Mouse (Mus musculus): ENCODE data around the gene Pycr1.

Gene Pycr1

DNA sequence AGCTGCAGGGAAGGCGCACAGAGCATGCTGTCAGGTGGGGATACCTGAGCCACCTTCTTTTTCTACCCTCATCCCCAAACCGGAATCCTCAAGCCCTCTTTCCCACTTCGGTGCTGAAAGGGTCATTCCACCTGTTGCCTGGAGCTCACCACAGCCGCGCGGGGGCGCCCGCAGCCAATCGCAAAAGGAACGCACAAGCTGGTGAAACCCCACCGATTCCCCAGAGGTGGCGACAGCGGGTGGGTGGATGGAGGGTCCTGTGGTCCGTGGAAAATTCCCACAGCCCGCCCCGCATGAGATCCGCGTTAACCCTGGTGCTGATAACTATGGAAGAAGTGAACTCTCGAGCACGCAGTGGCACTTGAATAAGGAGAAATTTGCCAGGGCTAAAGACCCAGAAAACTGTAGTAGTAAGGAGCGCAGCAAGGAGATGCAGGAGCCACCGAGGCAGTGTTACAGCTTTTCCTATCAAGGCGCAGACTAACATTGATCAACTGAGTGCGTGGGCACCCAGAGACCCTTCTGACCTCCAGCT is 15.4 kb upstream of the Pycr1 start:
- DNase-seq (ENCODE audit: low spot score in 2 of 2), result peak; percentile 75 to 79

DNA sequence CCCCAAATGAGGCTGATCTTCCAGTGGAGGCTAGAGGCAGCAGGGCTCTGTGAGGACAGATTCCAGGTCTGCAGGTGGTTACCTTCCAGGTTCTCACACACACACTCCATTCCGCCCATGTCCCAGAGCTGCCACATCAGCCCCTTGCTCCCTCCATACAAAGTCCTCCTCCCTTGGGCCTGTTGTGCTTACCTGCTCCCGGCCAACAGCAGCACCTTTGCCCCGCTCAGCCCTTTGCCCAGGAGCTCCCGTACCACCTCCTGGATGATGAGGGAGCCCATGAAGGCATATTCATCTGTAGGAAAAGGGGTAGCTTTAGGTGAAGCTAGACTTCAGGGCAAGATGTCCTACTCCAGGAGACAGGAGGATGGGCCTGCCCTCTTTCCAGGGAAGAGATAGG is 13.7 kb upstream of the Pycr1 start:
- DNase-seq (ENCODE audit: low spot score in 2 of 2), result no peak

DNA sequence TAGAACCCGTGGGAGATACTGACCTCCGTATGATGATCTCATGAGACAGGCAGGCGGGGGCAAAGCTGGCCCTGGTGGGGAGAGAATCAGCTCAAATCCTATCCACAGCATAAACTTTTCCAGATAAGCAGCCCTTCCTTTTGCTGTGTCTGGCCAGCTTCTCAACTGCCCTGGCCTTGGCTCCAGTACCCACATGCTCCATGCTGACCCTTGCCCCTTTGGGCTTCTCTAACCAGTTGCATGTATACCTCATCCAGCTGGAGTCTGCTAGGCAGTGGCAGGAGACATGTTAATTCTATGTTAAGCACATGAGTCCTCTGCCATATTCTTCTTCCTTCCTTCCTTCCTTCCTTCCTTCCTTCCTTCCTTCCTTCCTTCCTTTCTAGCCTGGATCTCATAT is 11.2 kb upstream of the Pycr1 start:
- no peak for DNase-seq (ENCODE audit: low spot score in 2 of 2)

DNA sequence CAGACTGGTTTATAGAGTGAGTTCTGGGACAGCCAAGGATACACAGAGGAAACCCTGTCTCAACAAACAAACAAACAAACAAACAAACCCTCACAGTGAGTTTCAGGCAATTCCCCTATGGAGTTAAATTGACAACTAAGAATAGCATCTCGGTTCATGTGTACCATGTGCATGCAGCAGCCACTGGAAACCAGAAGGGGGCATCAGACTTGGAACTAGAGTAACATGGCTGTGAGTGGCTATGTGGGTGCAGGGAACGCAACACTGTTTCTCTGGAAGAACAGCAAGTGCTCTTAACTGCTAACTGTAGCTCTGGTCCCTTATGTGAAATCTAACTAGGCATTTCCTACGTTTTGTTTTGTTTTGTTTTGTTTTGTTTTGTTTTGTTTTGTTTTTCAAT is 8.3 kb upstream of the Pycr1 start:
- DNase-seq (ENCODE audit: low spot score in 2 of 2), result no peak

DNA sequence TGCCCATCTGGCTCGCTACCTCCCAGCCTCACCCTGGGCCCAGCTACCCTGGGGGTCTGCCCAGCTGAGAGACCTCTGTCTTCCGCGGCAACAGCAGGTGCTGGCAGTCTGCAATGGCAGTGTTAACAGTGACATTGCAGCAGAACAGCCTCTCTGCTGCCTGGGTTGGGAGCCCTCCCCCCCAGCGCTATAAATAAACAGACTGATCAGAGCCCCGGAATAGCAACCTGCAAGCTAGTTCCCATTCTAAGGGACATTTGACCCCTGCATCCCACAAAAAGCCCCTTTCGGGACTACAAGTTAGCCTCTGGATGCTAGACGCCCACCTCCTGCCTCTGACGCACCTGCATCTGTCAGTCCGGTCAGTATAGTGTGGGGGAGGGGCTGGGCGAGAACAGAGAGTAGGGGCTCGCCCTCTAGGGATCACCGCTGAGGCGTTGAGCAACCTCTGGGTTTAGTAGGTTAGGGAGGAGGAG is 4.5 kb upstream of the Pycr1 start, which contains the start of gene Myadml2:
Gene Myadml2 (minus strand): TSS at position 158 of the 476 bp plus-strand sequence.
- DNase-seq (ENCODE audit: low spot score in 2 of 2), result peak; percentile 52 to 54

DNA sequence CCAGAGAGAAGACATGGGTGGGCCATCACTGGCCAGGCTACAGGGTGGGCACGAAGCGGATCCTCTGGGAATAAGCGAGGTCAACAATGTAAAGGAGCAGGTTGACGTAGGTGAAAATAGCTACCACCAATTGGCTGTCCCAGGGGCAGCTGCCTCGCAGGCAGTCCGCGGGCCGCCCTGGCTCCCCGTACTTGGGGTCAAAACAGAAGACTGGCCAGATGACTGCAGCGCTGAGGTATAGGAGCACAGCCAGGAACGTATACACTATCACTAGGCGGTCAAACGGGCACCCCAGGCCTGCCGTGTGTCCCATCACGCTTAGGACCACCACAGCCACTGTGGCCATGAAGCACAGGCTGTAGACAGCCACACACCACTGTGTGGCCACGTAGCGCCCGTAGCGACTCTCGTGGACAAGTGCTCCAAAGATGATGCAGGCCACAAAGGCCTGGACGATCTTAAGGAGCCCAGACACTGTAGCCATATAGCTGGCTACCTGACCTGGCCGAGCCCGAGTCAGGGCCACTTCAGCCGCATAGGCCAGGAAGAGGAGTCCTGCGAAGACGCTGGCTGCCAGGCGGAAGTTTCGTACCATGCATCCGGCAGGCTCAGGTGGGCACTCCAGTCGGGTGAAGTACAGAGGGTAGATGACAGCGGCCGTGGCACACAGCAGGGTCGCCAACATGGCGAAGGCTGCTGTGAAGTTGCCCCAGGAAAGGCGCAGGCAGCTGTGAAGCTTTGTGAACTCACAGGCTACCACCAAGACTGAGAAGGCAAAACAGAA is 3.7 kb upstream of the Pycr1 start:
- DNase-seq (ENCODE audit: low spot score in 2 of 2), result no peak

DNA sequence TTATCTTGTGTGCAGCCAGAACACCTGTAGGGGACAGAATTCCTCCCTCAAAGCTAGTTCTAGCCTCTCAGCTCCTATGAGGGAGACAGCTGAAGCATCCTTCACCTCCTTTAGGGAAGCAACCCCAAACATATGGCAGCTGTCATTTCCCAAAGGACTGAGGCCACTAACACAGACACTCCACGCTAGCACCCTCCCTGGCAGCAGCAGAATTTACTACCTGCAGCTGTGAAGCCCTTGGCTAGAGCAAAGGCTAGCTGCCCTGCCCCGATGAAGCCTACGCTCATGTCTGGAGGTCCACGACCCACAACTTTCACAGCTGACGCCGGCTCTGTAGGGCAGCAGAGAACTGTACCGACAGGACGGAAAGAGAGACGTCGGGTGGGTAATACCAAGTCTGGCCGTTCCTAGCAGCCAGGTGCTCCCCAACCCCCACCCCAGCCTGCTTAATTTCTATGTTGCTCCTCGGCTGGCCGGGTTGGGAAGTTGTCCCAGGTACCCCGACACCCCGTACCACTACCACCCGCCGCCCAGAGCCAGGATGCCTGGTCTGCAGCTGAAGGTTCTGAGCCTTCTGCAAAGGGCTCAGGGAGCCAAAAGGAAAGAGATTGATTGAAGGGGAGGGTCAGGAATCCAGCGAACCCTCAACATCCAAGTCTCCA is 499 bp downstream of the Pycr1 start:
- DNase-seq (ENCODE audit: low spot score in 2 of 2), result no peak

DNA sequence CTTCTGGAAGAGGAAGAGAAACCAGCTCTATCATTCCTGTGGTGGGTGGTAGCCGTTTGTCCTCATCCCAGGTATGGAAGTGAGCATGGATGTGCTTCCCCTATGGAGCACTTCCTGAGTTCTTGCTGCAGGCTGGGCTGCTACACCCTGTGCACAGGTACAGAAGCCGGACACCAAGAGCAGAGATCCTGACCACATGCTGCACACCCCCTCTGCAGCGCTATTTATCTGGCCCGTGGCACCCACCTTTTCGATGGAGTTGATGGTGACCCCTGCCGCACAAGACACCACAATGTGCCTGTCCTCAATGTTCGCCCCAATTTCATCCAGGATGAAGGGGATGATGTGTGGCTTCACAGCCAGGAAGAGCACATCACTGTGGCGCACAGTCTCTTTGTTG is 1.7 kb downstream of the Pycr1 start:
- DNase-seq (ENCODE audit: low spot score in 2 of 2), result no peak

DNA sequence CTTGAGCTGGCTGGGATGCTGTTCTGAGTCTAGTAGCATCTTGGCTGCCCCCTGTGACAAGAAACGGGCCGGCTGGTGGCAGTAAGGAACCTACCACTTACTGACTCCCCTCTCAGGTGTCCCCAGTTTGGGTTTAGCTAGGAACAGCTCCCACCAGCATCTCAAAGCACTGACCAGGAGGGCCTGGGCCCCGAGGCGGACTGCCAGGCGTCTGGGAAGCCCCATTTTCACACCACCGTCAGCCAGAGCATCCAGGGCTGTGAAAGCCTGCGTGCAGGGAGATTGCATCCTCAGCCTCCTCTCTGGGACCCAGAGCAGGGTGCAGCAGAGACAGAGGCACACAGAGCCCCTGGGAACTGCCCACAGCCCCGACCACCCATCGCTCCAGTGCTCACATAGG is 2.3 kb downstream of the Pycr1 start:
- no peak for DNase-seq (ENCODE audit: low spot score in 2 of 2)

DNA sequence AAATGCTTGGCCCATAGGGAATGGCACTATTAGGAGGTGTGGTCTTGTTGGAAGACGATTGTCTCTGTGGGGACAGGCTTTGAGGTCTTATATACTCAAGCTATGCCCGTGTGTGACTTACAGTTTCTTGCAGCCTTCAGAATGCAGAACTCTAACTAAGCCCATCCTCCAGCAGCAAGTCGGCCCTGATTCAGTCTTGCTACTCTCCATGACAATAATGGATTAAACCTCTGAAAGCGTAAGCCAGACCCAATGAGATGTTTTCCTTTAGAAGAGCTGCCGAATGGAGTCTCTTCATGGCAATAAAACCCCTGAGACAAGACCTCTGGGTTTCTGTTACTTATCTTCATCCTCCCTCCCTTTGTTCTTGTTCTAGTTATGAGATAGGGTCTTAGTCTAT is 8.8 kb downstream of the Pycr1 start:
- DNase-seq (ENCODE audit: low spot score in 2 of 2), result no peak

DNA sequence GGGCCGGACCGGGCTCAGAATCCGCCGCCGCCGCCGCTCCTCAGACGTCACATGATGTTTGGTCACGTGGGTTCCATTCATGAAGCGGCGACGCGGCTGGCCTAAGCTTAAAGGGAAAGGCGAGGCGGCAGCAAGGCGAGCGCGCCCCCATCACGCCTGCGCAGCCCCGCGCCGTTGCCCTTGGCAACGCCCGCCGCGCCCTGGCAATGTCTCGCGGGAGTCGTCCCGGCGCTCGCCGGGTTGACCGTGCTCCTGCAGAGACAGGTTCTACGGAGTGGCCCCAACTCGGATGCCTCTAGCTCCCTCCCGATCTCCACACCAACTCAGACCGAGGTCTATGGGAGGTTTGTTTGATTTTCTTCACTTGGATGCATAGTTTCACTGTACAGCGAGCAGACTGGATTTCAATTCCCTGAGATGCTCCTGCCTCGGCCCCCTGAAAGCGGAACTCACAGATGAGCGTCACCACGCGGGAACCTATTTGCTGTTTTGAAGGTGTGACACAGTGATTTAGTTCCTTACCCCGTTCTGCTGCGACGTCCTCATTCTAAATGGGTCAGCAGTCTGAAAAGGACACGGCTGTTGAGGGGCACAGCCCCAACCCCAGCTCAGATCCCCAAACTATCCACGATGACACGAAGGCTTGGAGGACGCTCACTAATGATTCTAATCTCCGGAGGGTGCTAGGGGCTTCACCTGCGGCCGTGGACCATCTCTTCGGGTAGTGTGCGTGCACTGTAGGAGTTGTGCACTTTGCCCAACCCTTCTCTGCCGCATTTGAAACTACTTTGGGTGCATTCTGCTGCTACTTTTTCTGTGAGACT is 9.8 kb downstream of the Pycr1 start, which contains the start of gene Mafg:
Gene Mafg (minus strand): TSS at position 81 of the 824 bp plus-strand sequence.
- DNase-seq (ENCODE audit: low spot score in 2 of 2), result peak; percentile 89 to 92

DNA sequence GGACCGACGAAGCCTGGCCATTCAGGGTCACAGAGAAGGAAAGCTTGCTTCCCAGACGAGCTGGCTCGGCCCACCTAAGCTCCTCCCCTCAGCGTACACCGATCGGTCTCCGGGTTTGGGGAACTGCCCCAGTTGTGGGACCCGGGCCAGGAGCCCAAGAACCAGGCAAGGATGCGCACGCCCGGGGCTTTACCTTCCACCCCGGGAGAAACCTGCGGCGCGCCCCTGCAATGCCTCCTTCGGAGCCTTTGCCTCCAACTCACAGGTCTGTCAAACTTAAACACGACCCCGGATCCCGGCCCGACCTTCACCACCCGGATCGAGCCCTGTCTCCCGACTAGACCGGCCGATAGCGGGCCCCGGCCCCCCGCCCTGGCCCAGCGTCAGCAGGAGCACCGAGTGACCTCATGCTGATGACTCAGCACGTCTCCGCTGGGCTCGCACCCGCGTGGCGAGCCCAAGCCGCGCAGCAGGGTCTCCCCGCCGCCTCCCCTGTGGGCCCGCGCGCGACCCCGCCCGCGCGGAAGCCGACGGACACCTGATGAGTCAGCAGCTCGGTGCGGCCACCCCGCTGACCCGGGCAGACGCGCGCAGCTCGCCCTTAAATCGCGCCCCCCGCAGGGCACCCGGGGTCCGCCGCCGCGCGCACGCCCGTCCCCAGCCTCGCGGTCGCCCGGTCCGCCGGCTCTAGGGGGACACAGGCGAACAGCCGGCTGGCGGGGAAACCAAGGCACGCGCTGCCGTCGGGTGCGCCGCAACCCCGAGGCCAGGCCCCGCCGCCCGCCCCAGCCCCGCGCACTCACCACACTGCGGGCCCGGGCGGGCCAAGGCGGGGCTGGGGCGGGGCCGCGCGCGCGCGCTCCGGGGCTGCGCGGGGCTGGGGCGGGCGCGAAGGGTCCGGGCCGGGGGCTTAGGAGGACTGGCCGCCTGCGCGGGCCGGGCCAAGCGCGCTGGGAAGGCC is 10.7 kb downstream of the Pycr1 start:
- peak; percentile 69 to 79 for DNase-seq (ENCODE audit: low spot score in 2 of 2)

DNA sequence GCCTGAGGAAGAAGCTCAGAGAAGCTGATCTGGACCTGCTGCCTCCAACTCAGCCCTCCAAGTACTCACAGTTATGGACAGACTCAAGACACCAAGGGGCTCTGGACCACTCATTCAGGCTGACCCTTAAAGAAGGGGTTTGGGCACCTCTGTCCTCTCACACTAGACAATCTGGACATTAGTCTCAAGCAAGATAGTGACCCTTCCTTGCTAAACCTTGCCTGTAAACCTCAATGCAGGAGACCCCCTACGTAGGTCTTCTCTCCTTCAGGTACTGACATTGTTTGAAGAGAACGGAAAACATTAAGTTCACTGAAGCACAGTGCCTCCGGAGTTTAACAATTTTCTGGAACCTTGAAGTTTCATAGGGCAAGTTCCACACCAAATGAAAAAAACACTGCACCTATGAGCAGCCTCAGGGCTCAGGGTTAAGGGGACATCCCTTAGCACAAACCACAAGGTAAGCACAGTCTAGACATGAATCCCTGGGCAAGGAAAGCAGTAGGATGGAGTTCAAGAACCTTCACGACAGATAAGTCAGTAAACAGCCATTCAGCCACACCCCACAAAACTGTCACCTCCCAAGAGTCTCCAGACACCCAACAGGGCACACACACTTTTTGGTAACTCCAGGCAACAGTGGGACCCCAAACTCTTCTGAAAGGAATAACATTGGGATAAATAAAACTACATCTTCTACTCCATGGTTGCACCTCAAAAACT is 11.7 kb downstream of the Pycr1 start:
- DNase-seq (ENCODE audit: low spot score in 2 of 2), result peak; percentile 30 to 65

DNA sequence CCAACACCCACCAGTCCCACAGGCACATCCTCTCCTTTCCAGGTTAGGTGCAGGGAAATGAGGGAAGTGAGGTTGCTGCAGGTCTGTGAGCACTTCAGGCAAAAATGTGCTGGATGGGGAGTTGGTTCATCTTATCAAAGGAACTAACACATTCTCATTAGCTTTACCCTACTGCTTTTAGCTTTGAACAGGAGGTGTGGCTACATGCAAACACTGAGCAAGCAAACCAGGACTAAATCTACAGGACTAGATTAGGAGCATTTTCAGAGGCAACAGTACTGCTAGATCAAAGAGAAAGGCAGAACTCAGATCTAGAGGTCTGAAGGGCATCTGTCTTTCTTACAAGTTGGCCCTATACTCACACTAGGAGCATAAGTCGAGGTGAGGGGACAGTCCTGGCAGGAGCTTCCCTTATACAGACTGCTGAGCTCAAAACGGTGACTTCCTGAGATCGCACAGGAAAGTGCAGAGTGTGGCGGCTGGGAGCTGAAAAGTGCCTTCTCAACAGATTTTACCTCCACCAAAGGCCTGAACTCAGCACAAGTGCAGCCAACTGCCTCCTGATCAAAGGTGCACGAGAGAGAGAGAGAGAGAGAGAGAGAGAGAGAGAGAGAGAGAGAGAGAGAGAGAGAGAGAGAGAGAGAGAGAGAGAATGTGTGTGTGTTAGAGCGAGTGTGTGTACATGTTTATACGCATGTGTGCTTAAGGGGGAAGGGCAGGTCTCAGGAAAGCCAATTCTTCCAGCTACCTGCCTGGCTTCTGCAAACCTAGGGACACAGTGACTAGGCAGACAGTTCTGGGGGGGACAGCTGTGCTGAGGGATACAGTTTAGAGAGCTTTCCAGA is 12.5 kb downstream of the Pycr1 start:
- DNase-seq (ENCODE audit: low spot score in 2 of 2), result no peak

DNA sequence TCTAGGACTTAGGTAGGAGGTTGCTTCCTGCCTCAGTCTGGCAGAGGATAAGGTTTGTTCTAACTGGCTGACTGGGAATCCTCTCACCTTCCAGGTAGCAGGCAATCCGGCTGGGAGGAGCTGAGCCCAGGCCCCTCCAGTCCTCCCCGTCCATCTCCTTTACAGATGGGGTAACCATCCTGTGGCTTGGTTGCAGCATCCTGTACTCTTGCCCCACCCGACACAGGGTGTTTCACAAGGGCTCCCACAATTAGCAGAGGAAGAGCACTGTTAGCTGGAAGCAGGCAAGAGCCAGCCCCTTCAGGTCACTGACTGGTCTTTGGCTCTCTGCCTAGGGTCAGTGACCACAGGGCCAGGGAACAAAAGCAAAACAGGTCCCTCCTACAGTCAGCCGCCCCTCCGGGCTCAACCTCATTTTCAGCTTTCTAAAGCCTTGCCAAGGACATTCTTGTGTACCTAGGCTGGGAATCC is 13.1 kb downstream of the Pycr1 start:
- peak; percentile 24 to 64 for DNase-seq (ENCODE audit: low spot score in 2 of 2)

DNA sequence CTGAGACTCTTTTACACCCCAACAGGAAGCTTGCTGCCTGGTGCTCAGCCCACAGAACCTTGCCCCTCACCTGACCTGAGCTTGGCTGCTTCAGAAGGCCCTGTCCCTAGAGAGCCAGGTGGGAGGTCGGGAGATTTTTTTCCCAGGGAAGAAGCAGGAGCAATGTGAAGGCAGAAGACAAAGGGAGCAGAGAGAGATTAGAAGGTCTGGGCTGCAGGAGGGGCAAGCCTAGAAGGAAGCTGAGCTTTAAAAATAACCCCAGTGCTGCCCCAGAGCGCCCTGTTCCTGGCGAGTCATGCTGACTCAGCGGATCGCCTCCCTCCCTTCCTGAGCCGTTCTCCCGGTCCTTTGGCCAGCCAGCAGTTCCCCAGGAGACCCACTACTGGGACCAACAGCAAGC is 13.7 kb downstream of the Pycr1 start:
- peak; percentile 59 to 66 for DNase-seq (ENCODE audit: low spot score in 2 of 2)

DNA sequence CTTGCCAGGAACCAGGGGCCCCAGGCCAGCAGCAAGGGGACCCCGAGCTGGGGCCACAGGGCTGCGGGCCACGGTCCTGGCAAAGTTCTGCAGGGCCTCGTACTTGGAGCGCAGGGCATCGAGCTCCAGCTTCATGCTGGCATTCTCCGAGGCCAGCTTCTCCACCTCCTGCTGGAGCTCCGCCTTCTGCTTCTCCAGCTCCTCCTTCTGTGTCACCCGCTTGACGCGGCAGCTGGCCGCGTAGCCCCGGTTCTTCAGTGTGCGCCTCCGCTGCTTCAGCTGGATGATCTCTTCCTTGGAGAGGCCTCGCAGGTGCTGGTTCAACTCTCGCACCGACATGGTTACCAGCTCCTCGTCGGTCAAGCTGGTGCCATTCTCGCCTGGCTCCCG is 14.2 kb downstream of the Pycr1 start:
- DNase-seq (ENCODE audit: low spot score in 2 of 2), result peak; percentile 72 to 76

DNA sequence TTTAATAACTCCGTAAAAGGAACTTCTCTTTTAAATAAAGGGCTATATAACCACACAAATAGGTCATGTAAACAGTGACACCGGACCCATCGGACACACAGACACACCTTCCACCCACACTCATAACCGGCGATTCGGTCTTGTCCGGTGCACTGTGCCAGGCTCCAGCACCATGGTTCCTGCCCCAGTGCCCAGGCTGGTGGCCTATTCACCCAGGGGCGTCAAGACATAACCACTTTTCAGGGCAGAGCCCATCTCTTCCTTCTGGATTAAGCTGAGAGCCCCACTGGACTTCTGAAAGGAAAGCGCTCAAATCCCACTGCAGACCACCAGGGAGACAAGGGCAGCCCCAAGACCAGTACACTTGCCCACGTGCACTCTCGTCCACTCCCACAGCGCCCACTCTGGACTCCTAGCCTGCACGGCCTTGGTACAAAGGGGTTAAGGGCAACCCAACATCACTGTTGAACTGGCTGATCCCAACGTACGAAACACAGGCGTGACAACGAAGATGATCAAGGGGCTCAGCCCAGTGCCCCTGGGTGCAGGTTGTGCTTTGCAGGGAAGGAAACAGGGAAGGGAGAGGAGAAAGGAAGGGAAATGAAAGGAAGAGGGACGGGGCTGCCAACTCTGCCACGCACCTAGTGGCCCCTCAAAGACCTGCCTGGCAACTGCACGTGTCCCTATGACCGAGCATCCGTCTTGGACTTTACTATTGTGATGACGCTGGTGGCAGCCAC is 14.8 kb downstream of the Pycr1 start:
- DNase-seq (ENCODE audit: low spot score in 2 of 2), result no peak

Measured in spleen, postnatal 36 days (tissue).